ENCODE assay signal across 8 mouse cellular contexts in genomic region chr2:119166901-119167865, GRCm38 (mm10). TPM values are rescaled to one million over a fixed set of nuclear protein-coding genes. Genes with fewer than 3 reads are reported as not detected.
DNase-seq lines count a peak whose midpoint lies in the region; ATAC-seq and TF ChIP-seq lines count a peak whose summit lies in the region.

Gene Gchfr (plus strand): TSS chr2:119167773.

- peak; percentile 60 for DNase-seq in CD4-positive, CD25-positive, alpha-beta regulatory T cell, adult 2 months (ENCODE audit: low read depth, low spot score)
- DNase-seq in adrenal gland, adult (ENCODE audit: inconsistent age in 2 of 2, low spot score in 1 of 2) = peak; percentile 82 to 92
- DNase-seq in embryo, embryonic 11 days = peak; percentile 86
- DNase-seq in heart, adult 18-20 months = peak; percentile 75 to 80
- DNase-seq in neural tube, embryonic 10.5 days (ENCODE audit: extremely low spot score, low spot score) = peak; percentile 72
- DNase-seq in urinary bladder, adult 2 months (ENCODE audit: low spot score) = peak; percentile 56

- peak; percentile 50 for TF ChIP-seq CTCF in intestine, postnatal 0 days (IDR thresholded peaks at IDR 0.05; ENCODE audit: low read depth)

- peak within 1 kb of the TSS; percentile 35 for H3K9ac ChIP-seq in intestine, postnatal 0 days (ENCODE audit: low read depth, low read length)
- peak within 1 kb of the TSS; percentile 68 for H3K9ac ChIP-seq in liver, embryonic 16.5 days (ENCODE audit: low read depth, low read length)

- peak within 1 kb of the TSS; percentile 81 for H3K4me2 ChIP-seq in intestine, postnatal 0 days (replicated peaks; ENCODE audit: low read depth)
- peak within 1 kb of the TSS; percentile 93 for H3K4me2 ChIP-seq in liver, embryonic 16.5 days (ENCODE audit: low read depth, low read length)

- peak; percentile 92 for ATAC-seq in intestine, postnatal 0 days
- peak; percentile 88 for ATAC-seq in liver, embryonic 16.5 days (ENCODE audit: low read depth)

- peak within 1 kb of the TSS; percentile 79 for H3K27ac ChIP-seq in intestine, postnatal 0 days (ENCODE audit: low read depth, low read length)
- H3K27ac ChIP-seq in liver, embryonic 16.5 days (ENCODE audit: low read length) = peak within 1 kb of the TSS; percentile 63

- H3K9me3 ChIP-seq in intestine, postnatal 0 days (ENCODE audit: control insufficient read depth) = no peaks in the 10 kb centered on the region
- H3K9me3 ChIP-seq in liver, embryonic 16.5 days (replicated peaks; ENCODE audit: control insufficient read depth, low read length) = no peaks in the 10 kb centered on the region

- H3K4me3 ChIP-seq in intestine, postnatal 0 days (ENCODE audit: low read depth, low read length) = peak within 1 kb of the TSS; percentile 41
- H3K4me3 ChIP-seq in liver, embryonic 16.5 days (ENCODE audit: low read depth, low read length) = peak within 1 kb of the TSS; percentile 66

- no peaks in the 10 kb centered on the region for H3K36me3 ChIP-seq in intestine, postnatal 0 days (ENCODE audit: control insufficient read depth, insufficient read depth)
- no peaks in the 10 kb centered on the region; the same call in none of the 2 replicates for H3K36me3 ChIP-seq in liver, embryonic 16.5 days (ENCODE audit: control insufficient read depth, insufficient read depth)

- no peaks in the 10 kb centered on the region; the same call in 1 of the 2 replicates for H3K4me1 ChIP-seq in intestine, postnatal 0 days (replicated peaks; ENCODE audit: control insufficient read depth, insufficient read depth, low read length)
- H3K4me1 ChIP-seq in liver, embryonic 16.5 days (ENCODE audit: control insufficient read depth, low read depth, low read length) = peaks cover 20% of the 10 kb centered on the region

- no peaks in the 10 kb centered on the region for H3K27me3 ChIP-seq in intestine, postnatal 0 days (replicated peaks; ENCODE audit: control insufficient read depth, insufficient read depth, low read length)
- peaks cover 30% of the 10 kb centered on the region for H3K27me3 ChIP-seq in liver, embryonic 16.5 days (ENCODE audit: control insufficient read depth, insufficient read depth, low read depth, low read length)

- WGBS in intestine, postnatal 0 days = under 1% methylated on average over 60 of the region's 60 CpGs
- 1% methylated on average over 60 of the region's 60 CpGs for WGBS in liver, embryonic 16.5 days (ENCODE audit: insufficient replicate concordance)

RNA-seq across cellular contexts. Expression of gene Gchfr, which starts in this region (rescaled TPM):
- 10 to 100 TPM; 13.1 to 14.1 TPM for total RNA-seq in heart, adult 18-20 months (2021)
- polyA plus RNA-seq in intestine, postnatal 0 days (2015; fragmentation: Nextera tagmentation; extraction: Ambion mirVana) = 124 and 136 TPM in 2 replicates
- polyA plus RNA-seq in liver, embryonic 16.5 days (2015; fragmentation: Nextera tagmentation; extraction: Ambion mirVana) = 97.7 and 115 TPM in 2 replicates
- polyA plus RNA-seq in urinary bladder, adult 2 months (2012; rRNA removed) = 0.54 and 0.80 TPM in 2 replicates

Comparison
In these comparisons a context has a peak if more than half of its experiments do, and no peak if none do; other contexts are left out.
1. Peak in every context shown above with its lines: DNase-seq, ATAC-seq, H3K4me3 ChIP-seq and H3K27ac ChIP-seq.
2. RNA of gene Gchfr (polyA plus RNA-seq): 124 to 136 TPM in intestine, postnatal 0 days and 97.7 to 115 TPM in liver, embryonic 16.5 days; 0.54 to 0.80 TPM in urinary bladder, adult 2 months; every median in the first group is over 10 times any median in the second.
3. Peak in DNase-seq in urinary bladder, adult 2 months; RNA of the gene not detected or under 1 TPM.